Mouse (Mus musculus) ES-E14 (cell line): ENCODE measurements around the gene Bcam. TPM values are rescaled to one million over a fixed set of nuclear protein-coding genes. Genes with fewer than 3 reads are reported as not detected.

Experiments
- DNase-seq: peaks from one replicate; pipeline ENCODE4 v3.0.0-alpha.2; 2013; ENCODE audit warnings: low read depth, low spot score
- H3K27ac ChIP-seq: 2 replicates; pipeline ENCODE4 v1.5.1; 2012; ENCODE audit warnings: low read depth, mild to moderate bottlenecking, low read length, moderate library complexity, mixed read lengths; ENCODE audit not compliant: poor library complexity, insufficient read depth, severe bottlenecking
- H3K36me3 ChIP-seq: 2 replicates; pipeline ENCODE4 v1.6.1; 2012; ENCODE audit warnings: mild to moderate bottlenecking, low read length, moderate library complexity, mixed read lengths; ENCODE audit not compliant: control insufficient read depth, poor library complexity, insufficient read depth, severe bottlenecking
- H3K4me1 ChIP-seq, 2 experiments: fragments of 150-350 bp in 1 of 2; sonication (generic) in 1 of 2; 2 replicates each; pipeline ENCODE4 v1.6.1; 2012; ENCODE audit warnings: low read length in 2 of 2, mild to moderate bottlenecking in 1 of 2, mixed read lengths in 1 of 2; ENCODE audit not compliant: control insufficient read depth in 2 of 2, insufficient read depth in 2 of 2, poor library complexity in 1 of 2
- H3K4me3 ChIP-seq, 2 experiments: fragments of 150-350 bp in 1 of 2; sonication (generic) in 1 of 2; 2 replicates each; pipeline ENCODE4 v1.5.1; 2012; ENCODE audit warnings: low read length in 2 of 2, low read depth in 1 of 2, mild to moderate bottlenecking in 1 of 2, mixed read lengths in 1 of 2; ENCODE audit not compliant: insufficient read depth in 1 of 2, poor library complexity in 1 of 2, severe bottlenecking in 1 of 2
- H3K9ac ChIP-seq: 2 replicates; pipeline ENCODE4 v1.6.1; 2012; ENCODE audit warnings: low read depth, mild to moderate bottlenecking, low read length, mixed read lengths; ENCODE audit not compliant: poor library complexity, insufficient read depth, severe bottlenecking
- H3K9me3 ChIP-seq: fragments of 150-350 bp; sonication (generic); 2 replicates; pipeline ENCODE4 v1.6.1; 2012; ENCODE audit warnings: low read depth, mild to moderate bottlenecking, low read length; ENCODE audit not compliant: control insufficient read depth, insufficient read depth
- CHD2 ChIP-seq: IDR thresholded peaks from 2 replicates; pipeline ENCODE4 v1.6.1; 2014; ENCODE audit warnings: mild to moderate bottlenecking, low read depth, low read length, inconsistent platforms
- HCFC1 ChIP-seq: IDR thresholded peaks from 2 replicates; pipeline ENCODE4 v1.6.1; 2012; ENCODE audit warnings: low read length, inconsistent platforms, borderline replicate concordance; ENCODE audit not compliant: insufficient read depth
- MAFK ChIP-seq: IDR thresholded peaks from 2 replicates; pipeline ENCODE4 v1.6.1; 2014; ENCODE audit warnings: mild to moderate bottlenecking, low read depth, low read length, inconsistent platforms; ENCODE audit not compliant: insufficient read depth
- ZC3H11A ChIP-seq: IDR thresholded peaks from 2 replicates; pipeline ENCODE4 v1.6.1; 2012; ENCODE audit warnings: low read depth, mild to moderate bottlenecking, inconsistent platforms, low read length, borderline replicate concordance
- ZNF384 ChIP-seq: IDR thresholded peaks from 2 replicates; pipeline ENCODE4 v1.6.1; 2012; ENCODE audit warnings: low read depth, low read length, inconsistent platforms
- in situ Hi-C, 2 experiments: fragments of 600-800 bp; cut with MboI; formaldehyde crosslinking; loops; one replicate each; pipeline ENCODE4 v1.15.1; 2025; ENCODE audit warnings: low sequenced_read_pairs in 2 of 2, inconsistent platforms in 1 of 2; ENCODE audit not compliant: unreplicated experiment in 2 of 2
- total RNA-seq: library from RNA; depleted of rRNA; stranded (reverse); fragments of 300-350 nt; gene quantifications from 2 replicates; pipeline ENCODE4 v1.2.3, GENCODE M21; 2012

The Bcam gene
- total RNA-seq, 1 experiment: 167 TPM

GRCm38 (mm10) chr7:19770375-19770754 lies 451 bp downstream of the Bcam start:
- no peak for DNase-seq
- no peak for TF ChIP-seq HCFC1
- TF ChIP-seq ZC3H11A: no peak
- TF ChIP-seq CHD2: no peak
- no peak for TF ChIP-seq MAFK
- TF ChIP-seq ZNF384: no peak
- Histone ChIP-seq H3K27ac (peak overlapping the region; percentile 77), H3K4me3 (peak overlapping the region; percentile 72 to 86), H3K36me3 (peaks cover 6% of the 10 kb centered on the region; the same call in 1 of the 2 replicates), H3K4me1 (peaks cover 2 to 17% of the 10 kb centered on the region in 2 experiments; a peak in 2 of 4 replicates), H3K9ac (peak overlapping the region; percentile 69), H3K9me3 (no peaks in the 10 kb centered on the region)
- in situ Hi-C loops: no loop called here

- H3K4me3 ChIP-seq: peak overlapping the region; percentile 72 to 86
- H3K36me3 ChIP-seq: peaks cover 11% of the 10 kb centered on the region; the same call in 1 of the 2 replicates
- peak overlapping the region; percentile 69 for H3K9ac ChIP-seq
- peak overlapping the region; percentile 20 for H3K27ac ChIP-seq
- TF ChIP-seq HCFC1: no peak
- no peak for TF ChIP-seq ZC3H11A
- TF ChIP-seq CHD2: no peak
- TF ChIP-seq ZNF384: no peak
- no peak for TF ChIP-seq MAFK
- peaks cover 2 to 21% of the 10 kb centered on the region in 2 experiments; a peak in 2 of 4 replicates for H3K4me1 ChIP-seq
- no peaks in the 10 kb centered on the region for H3K9me3 ChIP-seq
- in situ Hi-C loops: no loop called here
- no peak for DNase-seq
Observed at GRCm38 (mm10) chr7:19769434-19770374, 1.1 kb downstream of the Bcam start.

GRCm38 (mm10) chr7:19769001-19769400 lies 1.8 kb downstream of the Bcam start:
- Histone ChIP-seq H3K4me1 (peaks cover 2 to 25% of the 10 kb centered on the region in 2 experiments; a peak in 2 of 4 replicates), H3K9me3 (no peaks in the 10 kb centered on the region), H3K4me3 (peak overlapping the region; percentile 72 to 86; a peak in 3 of 4 replicates), H3K9ac (peak overlapping the region; percentile 52; the same call in 1 of the 2 replicates), H3K27ac (no peak overlapping the region), H3K36me3 (peaks cover 17% of the 10 kb centered on the region; the same call in 1 of the 2 replicates)
- in situ Hi-C loops: no loop called here
- DNase-seq: no peak
- TF ChIP-seq CHD2 (no peak), ZNF384 (no peak), ZC3H11A (no peak), HCFC1 (no peak), MAFK (no peak)

- no peak for TF ChIP-seq CHD2
- TF ChIP-seq HCFC1: no peak
- TF ChIP-seq ZC3H11A: no peak
- no peak for TF ChIP-seq ZNF384
- TF ChIP-seq MAFK: no peak
- Histone ChIP-seq H3K27ac (no peak overlapping the region), H3K4me3 (no peak overlapping the region), H3K4me1 (peaks cover 2 to 29% of the 10 kb centered on the region in 2 experiments; a peak in 2 of 4 replicates), H3K36me3 (peaks cover 22% of the 10 kb centered on the region; the same call in 1 of the 2 replicates), H3K9me3 (no peaks in the 10 kb centered on the region), H3K9ac (no peak overlapping the region)
- DNase-seq: no peak
- in situ Hi-C loops: no loop called here
Observed at GRCm38 (mm10) chr7:19768251-19768650, 2.6 kb downstream of the Bcam start.
